Mouse (Mus musculus) intestine, embryonic 15.5 days (tissue): ENCODE data around the gene Ncl. TPM values are rescaled to one million over a fixed set of nuclear protein-coding genes. Genes with fewer than 3 reads are reported as not detected.

Experiments
- ATAC-seq: fragments of 200-750 bp; cut with Nextera tagmentation; 2 replicates; pipeline ENCODE4 v1.8.0; 2017; ENCODE audit warnings: moderate TSS enrichment, moderate library complexity
- H3K27ac ChIP-seq: fragments of 300-500 bp; sonication (generic); 2 replicates; pipeline ENCODE4 v1.5.1; 2015; ENCODE audit warnings: mild to moderate bottlenecking, inconsistent platforms
- H3K27me3 ChIP-seq: fragments of 300-500 bp; sonication (generic); replicated peaks from 2 replicates; pipeline ENCODE4 v1.6.1; 2015; ENCODE audit warnings: inconsistent platforms
- H3K36me3 ChIP-seq: fragments of 300-500 bp; sonication (generic); 2 replicates; pipeline ENCODE4 v1.6.1; 2015; ENCODE audit warnings: inconsistent platforms
- H3K4me1 ChIP-seq: fragments of 300-500 bp; sonication (generic); replicated peaks from 2 replicates; pipeline ENCODE4 v1.6.1; 2015; ENCODE audit warnings: inconsistent platforms
- H3K4me2 ChIP-seq: fragments of 300-500 bp; sonication (generic); replicated peaks from 2 replicates; pipeline ENCODE4 v1.6.1; 2015; ENCODE audit warnings: mild to moderate bottlenecking, inconsistent platforms
- H3K4me3 ChIP-seq: fragments of 300-500 bp; sonication (generic); replicated peaks from 2 replicates; pipeline ENCODE4 v1.5.1; 2015; ENCODE audit warnings: inconsistent platforms
- H3K9ac ChIP-seq: fragments of 300-500 bp; sonication (generic); 2 replicates; pipeline ENCODE4 v1.6.1; 2015; ENCODE audit warnings: inconsistent platforms
- H3K9me3 ChIP-seq: fragments of 300-500 bp; sonication (generic); 2 replicates; pipeline ENCODE4 v1.6.1; 2016; ENCODE audit warnings: inconsistent platforms
- WGBS: fragments of 180-500 bp; shearing (Covaris S2); methylation state at CpG from one replicate; pipeline ENCODE4 v1.1.7; 2015; 5-methylcytosine and 5-hydroxymethylcytosine counted together
- polyA plus RNA-seq: library from polyadenylated mRNA; unstranded; fragments of >200 nt; fragmentation: Nextera tagmentation; extraction: Ambion mirVana; gene quantifications from 2 replicates; pipeline ENCODE4 v1.2.1, GENCODE M21; 2015

Gene Ncl
- polyA plus RNA-seq, 1 experiment from 2014 or later = 451 TPM

DNA sequence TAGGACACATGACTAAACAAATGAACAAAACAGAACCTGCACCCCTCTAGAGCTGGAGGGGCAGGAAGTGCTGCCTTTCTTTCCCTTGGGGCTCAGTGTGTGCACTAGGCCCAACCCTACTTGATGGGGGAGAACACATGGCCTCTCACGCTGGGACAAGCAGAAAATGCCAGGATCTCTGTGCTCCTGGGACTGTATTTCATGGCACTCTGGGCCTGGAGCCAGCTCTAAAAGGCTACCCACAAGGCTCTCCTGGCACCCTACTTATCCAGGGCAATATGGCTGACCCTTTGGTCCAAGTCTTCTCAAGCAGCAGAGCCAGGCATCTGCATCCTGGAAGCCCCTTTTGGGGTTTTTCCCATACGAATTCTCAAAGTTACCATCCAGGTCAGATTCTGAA, 32.2 kb upstream of the Ncl start:
- H3K4me3 ChIP-seq = no peak overlapping the region
- no peak overlapping the region for H3K27ac ChIP-seq
- no peak for ATAC-seq
- no peaks in the 10 kb centered on the region; the same call in 1 of the 2 replicates for H3K4me1 ChIP-seq
- 79% methylated on average over 2 of the region's 2 CpGs for WGBS
- H3K9me3 ChIP-seq = no peaks in the 10 kb centered on the region
- no peak overlapping the region for H3K9ac ChIP-seq
- no peaks in the 10 kb centered on the region for H3K27me3 ChIP-seq
- no peak overlapping the region for H3K4me2 ChIP-seq
- no peaks in the 10 kb centered on the region for H3K36me3 ChIP-seq

GRCm38 (mm10) chr1:86389230-86389629, 30.0 kb upstream of the Ncl start:
- Histone ChIP-seq H3K36me3 (no peaks in the 10 kb centered on the region), H3K9me3 (no peaks in the 10 kb centered on the region), H3K4me2 (no peak overlapping the region), H3K27me3 (no peaks in the 10 kb centered on the region), H3K9ac (no peak overlapping the region), H3K4me1 (no peaks in the 10 kb centered on the region; the same call in 1 of the 2 replicates), H3K4me3 (no peak overlapping the region), H3K27ac (no peak overlapping the region)
- WGBS = 4% methylated on average over 11 of the region's 11 CpGs
- ATAC-seq = peak; percentile 56

GRCm38 (mm10) chr1:86381027-86381426, 21.8 kb upstream of the Ncl start:
- Histone ChIP-seq H3K27me3 (no peaks in the 10 kb centered on the region), H3K4me3 (no peak overlapping the region), H3K4me2 (peak overlapping the region; percentile 40; the same call in 1 of the 2 replicates), H3K9ac (no peak overlapping the region), H3K4me1 (no peaks in the 10 kb centered on the region), H3K9me3 (no peaks in the 10 kb centered on the region), H3K27ac (no peak overlapping the region), H3K36me3 (no peaks in the 10 kb centered on the region)
- ATAC-seq = peak; percentile 59; the same call in 1 of the 2 replicates
- 26% methylated on average over 13 of the region's 13 CpGs for WGBS

DNA sequence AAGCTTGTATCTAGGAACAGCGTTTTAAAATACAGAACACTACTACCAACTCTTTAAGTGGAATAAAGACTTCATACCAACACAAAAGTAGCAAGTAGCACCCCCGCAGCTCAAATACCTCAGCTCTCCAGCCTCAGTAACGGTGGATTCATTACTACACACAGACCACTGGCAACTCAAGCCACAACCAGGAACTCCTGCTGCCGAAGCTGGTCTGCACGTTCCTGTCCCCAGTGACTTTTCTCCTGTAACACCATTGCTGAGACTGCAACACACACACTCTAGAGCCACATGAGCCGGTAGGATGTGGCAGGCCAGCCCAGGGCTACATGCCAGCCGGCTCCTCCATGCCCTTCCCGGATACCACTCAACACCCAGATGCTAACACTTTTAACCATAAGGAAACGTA, 20.0 kb upstream of the Ncl start:
- WGBS = 70% methylated on average over 9 of the region's 9 CpGs
- H3K9me3 ChIP-seq = no peaks in the 10 kb centered on the region
- H3K36me3 ChIP-seq = no peaks in the 10 kb centered on the region
- H3K9ac ChIP-seq = no peak overlapping the region
- ATAC-seq = no peak
- H3K27ac ChIP-seq = no peak overlapping the region
- H3K4me2 ChIP-seq = no peak overlapping the region
- no peaks in the 10 kb centered on the region for H3K27me3 ChIP-seq
- no peak overlapping the region for H3K4me3 ChIP-seq
- H3K4me1 ChIP-seq = no peaks in the 10 kb centered on the region

DNA sequence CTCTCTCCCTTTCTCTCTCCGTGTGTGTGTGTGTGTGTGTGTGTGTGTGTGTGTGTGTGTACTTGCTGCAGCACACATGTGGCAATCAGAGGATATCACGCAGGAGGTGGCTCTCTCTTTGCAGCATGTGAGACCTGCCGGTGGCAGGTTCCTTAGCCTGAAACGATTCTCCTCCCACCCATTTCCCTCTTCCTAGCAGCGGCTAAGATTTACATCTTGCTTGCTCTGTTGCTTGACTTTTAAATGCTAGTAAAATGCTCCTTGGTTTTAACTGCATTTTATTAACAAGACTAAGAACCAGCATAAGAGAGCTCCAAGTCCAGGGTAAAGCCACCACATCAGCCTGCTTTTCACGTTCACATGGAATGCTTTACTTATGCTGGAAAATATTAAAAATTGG, 19.5 kb upstream of the Ncl start:
- no peaks in the 10 kb centered on the region for H3K36me3 ChIP-seq
- no peak overlapping the region for H3K9ac ChIP-seq
- ATAC-seq = no peak
- H3K9me3 ChIP-seq = no peaks in the 10 kb centered on the region
- no peak overlapping the region for H3K4me3 ChIP-seq
- H3K4me1 ChIP-seq = no peaks in the 10 kb centered on the region
- H3K27me3 ChIP-seq = no peaks in the 10 kb centered on the region
- no peak overlapping the region for H3K27ac ChIP-seq
- H3K4me2 ChIP-seq = no peak overlapping the region
- 41% methylated on average over 6 of the region's 6 CpGs for WGBS

DNA sequence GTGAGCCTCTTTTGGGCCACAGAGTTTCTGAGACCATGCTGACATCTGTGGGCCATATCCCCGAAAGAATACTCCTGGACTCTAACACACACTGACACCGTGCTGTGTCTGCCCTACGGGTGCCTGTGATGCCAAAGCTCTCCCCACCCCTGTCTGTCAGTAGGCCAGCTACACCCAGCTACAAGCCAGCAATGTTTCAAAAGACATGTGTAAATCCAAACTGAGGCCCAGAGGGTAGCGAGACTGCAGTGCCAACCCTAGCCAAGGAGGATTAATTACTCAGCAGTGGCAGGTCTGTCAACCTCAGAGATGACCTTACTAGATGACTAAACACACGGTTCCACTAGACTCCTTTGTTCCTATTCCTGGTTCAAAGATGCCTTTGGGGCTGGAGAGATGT, 17.2 kb upstream of the Ncl start:
- H3K27me3 ChIP-seq = no peaks in the 10 kb centered on the region
- H3K9me3 ChIP-seq = no peaks in the 10 kb centered on the region
- H3K27ac ChIP-seq = no peak overlapping the region
- ATAC-seq = no peak
- no peak overlapping the region for H3K9ac ChIP-seq
- no peaks in the 10 kb centered on the region for H3K4me1 ChIP-seq
- WGBS = 73% methylated on average over 5 of the region's 5 CpGs
- H3K4me3 ChIP-seq = no peak overlapping the region
- H3K4me2 ChIP-seq = no peak overlapping the region
- H3K36me3 ChIP-seq = no peaks in the 10 kb centered on the region

DNA sequence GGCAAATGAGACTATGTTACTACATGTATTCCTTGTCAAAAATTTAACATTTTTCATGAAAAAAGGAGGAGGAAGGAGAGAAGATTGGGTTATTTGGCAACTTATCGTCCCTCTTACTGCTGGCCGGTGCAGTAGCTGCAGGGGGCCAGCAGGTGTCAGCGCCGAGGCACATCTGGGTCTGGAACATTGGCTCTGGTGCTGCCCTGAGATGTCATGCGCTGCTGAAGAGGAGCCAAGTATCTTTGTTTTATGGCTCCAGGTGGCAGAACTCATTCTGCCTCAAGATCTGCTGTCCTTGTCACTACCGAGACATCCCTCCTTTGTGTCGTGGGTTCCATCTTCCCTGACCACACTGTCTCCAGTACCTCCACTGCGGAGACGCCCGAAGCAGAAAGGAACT, 12.8 kb upstream of the Ncl start:
- no peaks in the 10 kb centered on the region for H3K4me1 ChIP-seq
- no peak overlapping the region for H3K4me3 ChIP-seq
- 42% methylated on average over 10 of the region's 10 CpGs for WGBS
- no peaks in the 10 kb centered on the region for H3K27me3 ChIP-seq
- ATAC-seq = peak; percentile 69
- no peak overlapping the region for H3K27ac ChIP-seq
- no peaks in the 10 kb centered on the region for H3K9me3 ChIP-seq
- H3K4me2 ChIP-seq = no peak overlapping the region
- no peaks in the 10 kb centered on the region for H3K36me3 ChIP-seq
- no peak overlapping the region for H3K9ac ChIP-seq

DNA sequence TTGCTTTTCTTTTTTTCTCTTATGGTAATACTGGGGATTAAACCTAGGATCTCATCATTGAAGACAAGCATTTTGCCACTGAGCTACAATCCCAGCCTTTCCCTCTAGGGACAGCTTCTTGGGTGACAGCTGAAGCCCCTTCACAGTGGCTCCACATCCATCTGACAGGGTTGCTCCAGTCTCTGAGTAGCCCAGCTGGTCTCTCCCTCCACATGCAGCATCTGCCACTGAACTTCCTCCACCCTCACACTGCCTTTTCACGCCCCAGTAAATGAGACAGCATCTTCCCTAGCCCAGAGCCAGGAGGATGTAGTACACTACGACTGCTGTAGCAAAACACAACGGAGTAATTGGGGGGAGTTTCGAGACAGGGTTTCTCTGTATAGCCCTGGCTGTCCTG, 8.9 kb upstream of the Ncl start:
- Histone ChIP-seq H3K36me3 (no peaks in the 10 kb centered on the region), H3K4me3 (no peak overlapping the region), H3K9ac (no peak overlapping the region), H3K27me3 (no peaks in the 10 kb centered on the region), H3K4me1 (no peaks in the 10 kb centered on the region), H3K9me3 (no peaks in the 10 kb centered on the region), H3K4me2 (no peak overlapping the region), H3K27ac (no peak overlapping the region)
- WGBS = 73% methylated on average over 4 of the region's 4 CpGs
- no peak for ATAC-seq

GRCm38 (mm10) chr1:86363671-86364070, 4.5 kb upstream of the Ncl start:
- Histone ChIP-seq H3K27me3 (no peaks in the 10 kb centered on the region), H3K27ac (no peak overlapping the region), H3K36me3 (no peaks in the 10 kb centered on the region), H3K4me3 (no peak overlapping the region), H3K4me1 (0 out of 2 replicates have a peak, but pooled peaks cover 9% of the 10 kb centered on the region), H3K9me3 (no peaks in the 10 kb centered on the region), H3K9ac (no peak overlapping the region), H3K4me2 (no peak overlapping the region)
- no peak for ATAC-seq
- WGBS = 20% methylated on average over 6 of the region's 6 CpGs

- no peak overlapping the region for H3K4me3 ChIP-seq
- ATAC-seq = no peak
- no peak overlapping the region for H3K27ac ChIP-seq
- H3K36me3 ChIP-seq = peaks cover 2% of the 10 kb centered on the region
- H3K27me3 ChIP-seq = no peaks in the 10 kb centered on the region
- 74% methylated on average over 4 of the region's 4 CpGs for WGBS
- no peak overlapping the region for H3K4me2 ChIP-seq
- peaks cover 11% of the 10 kb centered on the region for H3K4me1 ChIP-seq
- no peaks in the 10 kb centered on the region for H3K9me3 ChIP-seq
- no peak overlapping the region for H3K9ac ChIP-seq
These were observed 2.8 kb upstream of the Ncl start for GRCm38 (mm10) chr1:86361852-86362615.

DNA sequence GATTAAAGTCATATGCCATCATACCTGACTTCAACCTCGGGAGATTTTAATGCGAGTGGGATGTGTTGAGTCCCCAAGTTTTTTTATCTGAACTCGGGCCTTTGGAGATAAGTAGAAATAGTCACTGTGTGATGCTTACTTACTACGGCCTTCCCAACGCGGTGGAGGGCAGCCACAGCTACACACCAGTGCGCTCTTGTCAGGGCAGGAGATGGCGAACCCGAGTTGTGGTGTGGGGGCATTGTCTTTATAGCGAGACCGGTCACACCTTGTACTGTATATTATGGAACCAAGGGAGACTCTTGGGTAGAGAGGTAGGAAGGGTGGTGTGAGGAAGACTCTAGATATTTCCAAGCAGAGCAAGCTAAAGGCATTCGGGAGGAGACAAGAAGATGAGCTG, 1.2 kb upstream of the Ncl start:
- H3K27ac ChIP-seq = no peak overlapping the region; the same call in 1 of the 2 replicates
- peaks cover 10% of the 10 kb centered on the region for H3K36me3 ChIP-seq
- H3K4me2 ChIP-seq = peak overlapping the region; percentile 69
- H3K4me3 ChIP-seq = peak overlapping the region; percentile 68
- H3K27me3 ChIP-seq = no peaks in the 10 kb centered on the region
- 16% methylated on average over 12 of the region's 12 CpGs for WGBS
- no peaks in the 10 kb centered on the region for H3K9me3 ChIP-seq
- peaks cover 16% of the 10 kb centered on the region for H3K4me1 ChIP-seq
- H3K9ac ChIP-seq = peak overlapping the region; percentile 90
- no peak for ATAC-seq

DNA sequence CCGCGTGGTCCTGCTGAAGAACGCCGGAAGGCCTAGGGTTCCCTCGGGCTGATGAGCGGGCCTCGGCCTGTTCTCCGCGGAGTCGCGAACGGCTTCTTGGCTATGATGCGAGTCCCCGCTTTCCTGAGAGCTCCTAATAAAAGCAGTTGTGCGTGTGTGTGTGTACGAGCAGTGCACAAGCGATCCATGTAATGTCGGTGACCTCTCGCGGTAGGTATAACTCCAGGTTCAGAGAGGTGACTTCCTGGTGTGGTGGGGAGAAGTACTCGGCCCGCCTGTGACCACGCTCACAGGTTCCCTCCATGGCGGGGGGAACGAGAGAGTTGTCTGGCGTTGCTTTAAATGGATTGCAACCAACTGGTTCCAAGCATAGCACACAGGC, 589 bp upstream of the Ncl start:
- WGBS = under 1% methylated on average over 26 of the region's 26 CpGs
- H3K9ac ChIP-seq = peak overlapping the region; percentile 90
- peaks cover 16% of the 10 kb centered on the region for H3K4me1 ChIP-seq
- H3K4me2 ChIP-seq = peak overlapping the region; percentile 69
- H3K27me3 ChIP-seq = no peaks in the 10 kb centered on the region
- peak overlapping the region; percentile 68 for H3K4me3 ChIP-seq
- peaks cover 15% of the 10 kb centered on the region for H3K36me3 ChIP-seq
- peak overlapping the region; percentile 81 for H3K27ac ChIP-seq
- peak; percentile 63 for ATAC-seq
- H3K9me3 ChIP-seq = no peaks in the 10 kb centered on the region
